Mouse (Mus musculus): ENCODE measurements around the gene Pwp2. TPM values are rescaled to one million over a fixed set of nuclear protein-coding genes. Genes with fewer than 3 reads are reported as not detected.

Gene Pwp2
- total and polyA plus RNA-seq, 3 experiments: 49.6 to 91.5 (median 62.4) TPM

DNA sequence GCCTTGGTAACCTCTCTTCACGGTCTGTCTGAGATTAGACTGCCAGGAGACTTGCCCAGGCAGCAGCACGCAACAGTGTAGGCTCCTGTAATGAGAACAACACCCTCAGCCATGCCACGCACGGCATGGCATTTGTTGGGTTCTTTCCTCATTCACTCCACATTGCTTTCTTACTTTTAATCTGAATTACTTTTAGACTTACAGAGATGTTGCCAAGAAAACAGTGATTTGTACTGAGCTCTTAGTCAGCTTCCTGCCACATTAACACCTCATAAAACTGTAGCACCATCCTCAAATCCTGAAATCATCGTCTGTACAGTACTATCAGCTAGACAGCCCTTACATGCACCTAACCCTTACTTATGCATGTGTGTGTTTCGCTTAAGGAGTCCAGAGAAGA, 33.6 kb upstream of the Pwp2 start:
- no peak overlapping the region for H3K27ac ChIP-seq (ENCODE audit: control insufficient read depth, low read depth, low read length)
- no peak for TF ChIP-seq NRF1 (IDR thresholded peaks at IDR 0.05; ENCODE audit: insufficient read depth, low read depth, low read length, poor library complexity, severe bottlenecking)
- no peak for TF ChIP-seq USF2 (IDR thresholded peaks at IDR 0.05; ENCODE audit: borderline replicate concordance in 1 of 2, insufficient read depth in 1 of 2, low read depth in 1 of 2, low read length in 2 of 2)
- no peak for TF ChIP-seq POLR2AphosphoS2 (IDR thresholded peaks at IDR 0.05; ENCODE audit: low read length)
- no peak for TF ChIP-seq TBP (IDR thresholded peaks at IDR 0.05; ENCODE audit: low read depth, low read length)
- TF ChIP-seq ELF1 (IDR thresholded peaks at IDR 0.05; ENCODE audit: low read depth, low read length): no peak
- TF ChIP-seq TCF12 (IDR thresholded peaks at IDR 0.05; ENCODE audit: low read depth, low read length): no peak
- TF ChIP-seq ZNF384 (IDR thresholded peaks at IDR 0.05; ENCODE audit: low read depth, low read length): no peak
- TF ChIP-seq SIN3A (IDR thresholded peaks at IDR 0.05; ENCODE audit: low read length): no peak
- no peak for TF ChIP-seq ZC3H11A (IDR thresholded peaks at IDR 0.05; ENCODE audit: low read depth, low read length)
- TF ChIP-seq POLR2A (IDR thresholded peaks at IDR 0.05; ENCODE audit: control insufficient read depth in 1 of 2, insufficient read depth in 1 of 2, low read depth in 1 of 2, low read length in 2 of 2, poor library complexity in 1 of 2): no peak
- TF ChIP-seq MAZ (IDR thresholded peaks at IDR 0.05; ENCODE audit: low read depth, low read length): no peak
- TF ChIP-seq GATA1 (IDR thresholded peaks at IDR 0.05; ENCODE audit: low read depth, low read length): no peak
- no peak for TF ChIP-seq GABPA (IDR thresholded peaks at IDR 0.05; ENCODE audit: low read depth, low read length)
- TF ChIP-seq JUND (IDR thresholded peaks at IDR 0.05; ENCODE audit: low read depth, low read length): no peak
- TF ChIP-seq MYB (IDR thresholded peaks at IDR 0.05; ENCODE audit: low read depth, low read length): no peak
- TF ChIP-seq UBTF (IDR thresholded peaks at IDR 0.05; ENCODE audit: borderline replicate concordance, insufficient read depth, low read depth, low read length): no peak
- TF ChIP-seq CHD1 (IDR thresholded peaks at IDR 0.05; ENCODE audit: low read depth, low read length): no peak
- TF ChIP-seq TAL1 (IDR thresholded peaks at IDR 0.05; ENCODE audit: low read length): no peak
- peaks cover 0 to 5% of the 10 kb centered on the region in 2 experiments; a peak in 2 of 4 replicates for H3K36me3 ChIP-seq (ENCODE audit: control insufficient read depth in 1 of 2, insufficient read depth in 2 of 2, low read length in 2 of 2)
- H3K9me3 ChIP-seq (replicated peaks; ENCODE audit: insufficient read depth, low read length): no peaks in the 10 kb centered on the region
- no peak overlapping the region for H3K4me3 ChIP-seq (ENCODE audit: control insufficient read depth in 1 of 2, insufficient read depth in 1 of 2, low read depth in 2 of 2, low read length in 2 of 2)
- no peak overlapping the region for H3K9ac ChIP-seq (ENCODE audit: control insufficient read depth, low read depth, low read length, poor library complexity, severe bottlenecking)
- H3K79me2 ChIP-seq (ENCODE audit: control insufficient read depth, insufficient read depth, low read length, poor library complexity): no peaks in the 10 kb centered on the region
- no peaks in the 10 kb centered on the region for H3K27me3 ChIP-seq (ENCODE audit: control insufficient read depth in 1 of 2, insufficient read depth in 2 of 2, low read length in 2 of 2)
- no peak for DNase-seq (ENCODE audit: low read depth, low spot score)
- no peaks in the 10 kb centered on the region for H3K4me1 ChIP-seq (ENCODE audit: control insufficient read depth in 1 of 2, insufficient read depth in 2 of 2, low read length in 2 of 2)

- no peaks in the 10 kb centered on the region for H3K9me3 ChIP-seq (replicated peaks; ENCODE audit: insufficient read depth, low read length)
- no peaks in the 10 kb centered on the region for H3K27me3 ChIP-seq (ENCODE audit: control insufficient read depth in 1 of 2, insufficient read depth in 2 of 2, low read length in 2 of 2)
- peaks cover 0 to 5% of the 10 kb centered on the region in 2 experiments; a peak in 2 of 4 replicates for H3K36me3 ChIP-seq (ENCODE audit: control insufficient read depth in 1 of 2, insufficient read depth in 2 of 2, low read length in 2 of 2)
- H3K4me1 ChIP-seq (ENCODE audit: control insufficient read depth in 1 of 2, insufficient read depth in 2 of 2, low read length in 2 of 2): no peaks in the 10 kb centered on the region
- no peaks in the 10 kb centered on the region for H3K79me2 ChIP-seq (ENCODE audit: control insufficient read depth, insufficient read depth, low read length, poor library complexity)
- H3K27ac ChIP-seq (ENCODE audit: control insufficient read depth, low read depth, low read length): no peak overlapping the region
- no peak for DNase-seq (ENCODE audit: low read depth, low spot score)
- H3K9ac ChIP-seq (ENCODE audit: control insufficient read depth, low read depth, low read length, poor library complexity, severe bottlenecking): no peak overlapping the region
- TF ChIP-seq SIN3A (IDR thresholded peaks at IDR 0.05; ENCODE audit: low read length) (no peak), MAZ (IDR thresholded peaks at IDR 0.05; ENCODE audit: low read depth, low read length) (no peak), MYC (IDR thresholded peaks at IDR 0.05; ENCODE audit: low read depth, low read length) (no peak), BHLHE40 (IDR thresholded peaks at IDR 0.05; ENCODE audit: borderline replicate concordance, low read depth, low read length) (no peak), POLR2A (IDR thresholded peaks at IDR 0.05; ENCODE audit: control insufficient read depth in 1 of 2, insufficient read depth in 1 of 2, low read depth in 1 of 2, low read length in 2 of 2, poor library complexity in 1 of 2) (no peak), HCFC1 (IDR thresholded peaks at IDR 0.05; ENCODE audit: low read depth, low read length) (no peak), E2F4 (IDR thresholded peaks at IDR 0.05; ENCODE audit: borderline replicate concordance, low read depth, low read length) (no peak), CTCF (IDR thresholded peaks at IDR 0.05 in 2 of 3, conservative IDR thresholded peaks at IDR 0.05 in 1 of 3; ENCODE audit: control insufficient read depth in 1 of 3, insufficient read depth in 1 of 3, low read depth in 2 of 3, low read length in 3 of 3, poor library complexity in 1 of 3, severe bottlenecking in 1 of 3) (no peak), TCF12 (IDR thresholded peaks at IDR 0.05; ENCODE audit: low read depth, low read length) (no peak), ZKSCAN1 (IDR thresholded peaks at IDR 0.05; ENCODE audit: low read depth, low read length) (no peak), RAD21 (IDR thresholded peaks at IDR 0.05; ENCODE audit: low read depth, low read length) (no peak), JUND (IDR thresholded peaks at IDR 0.05; ENCODE audit: low read depth, low read length) (no peak), ZNF384 (IDR thresholded peaks at IDR 0.05; ENCODE audit: low read depth, low read length) (no peak), TBP (IDR thresholded peaks at IDR 0.05; ENCODE audit: low read depth, low read length) (no peak), NELFE (IDR thresholded peaks at IDR 0.05; ENCODE audit: low read depth, low read length) (no peak), CHD1 (IDR thresholded peaks at IDR 0.05; ENCODE audit: low read depth, low read length) (no peak), CHD2 (IDR thresholded peaks at IDR 0.05; ENCODE audit: low read length) (no peak), EP300 (IDR thresholded peaks at IDR 0.05; ENCODE audit: low read depth in 1 of 2, low read length in 2 of 2) (no peak)
- no peak overlapping the region for H3K4me3 ChIP-seq (ENCODE audit: control insufficient read depth in 1 of 2, insufficient read depth in 1 of 2, low read depth in 2 of 2, low read length in 2 of 2)
Observed at GRCm38 (mm10) chr10:78216376-78217083, 31.6 kb upstream of the Pwp2 start.

Data from MEL (cell line).